Mouse (Mus musculus) brain, adult 2 months (tissue): ENCODE measurements at regions not wholly inside any gene's neighbourhood (a gene's known extent, or its start where the extent isn't known, plus 50 kb on each side); places are given as distances from the start of the nearest gene placed in this dataset.

Source experiments
- DNase-seq: peaks from one replicate; pipeline ENCODE4 v3.0.0; 2011; ENCODE audit warnings: low read depth, low spot score

DNA sequence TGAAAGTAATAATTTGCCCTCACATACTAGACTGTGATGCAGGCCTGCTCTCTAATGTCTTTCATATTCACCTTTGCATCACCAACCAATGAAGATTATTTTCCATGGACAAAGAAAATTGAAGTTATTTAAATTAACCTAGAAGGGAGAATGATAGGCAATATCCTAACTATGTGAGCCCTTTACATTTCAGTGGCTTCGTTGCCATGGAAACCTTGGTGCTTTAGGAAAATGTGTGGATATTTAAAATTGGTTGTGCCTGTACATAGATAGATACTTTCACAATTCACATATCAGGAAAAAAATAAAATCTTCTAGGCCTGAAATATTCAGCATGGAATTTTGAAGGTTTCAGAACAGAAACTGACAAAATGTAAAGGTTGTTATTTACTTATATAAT is 1080.6 kb upstream of the Gm8797 start:
- DNase-seq, result peak; percentile 43

DNA sequence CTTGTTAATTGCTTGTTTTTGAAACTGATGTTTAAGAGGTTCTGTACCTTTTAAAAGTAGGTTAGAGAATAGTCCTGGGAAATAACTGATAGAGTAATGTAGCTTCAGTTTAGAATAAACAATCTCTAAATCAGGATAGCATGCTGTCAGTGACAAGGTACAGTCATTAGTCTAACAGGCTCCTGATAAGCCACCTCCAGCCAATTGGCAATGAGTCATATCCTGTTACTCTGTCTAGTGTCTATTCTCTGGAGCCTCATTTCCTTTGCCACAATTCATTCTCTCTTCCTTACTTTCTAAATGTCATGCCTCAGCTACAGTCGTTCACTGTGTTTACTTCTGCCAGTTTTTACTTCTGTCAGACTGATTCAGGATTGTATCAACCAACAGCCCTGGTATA is 1061.1 kb upstream of the Gm8797 start:
- DNase-seq, result peak; percentile 7
